Mouse (Mus musculus) lung, embryonic 14.5 days (tissue): Measurements from ENCODE around the gene Gpc1. TPM values are rescaled to one million over a fixed set of nuclear protein-coding genes. Genes with fewer than 3 reads are reported as not detected.

ENCODE experiments used
- ATAC-seq: fragments of 200-750 bp; cut with Nextera tagmentation; 2 replicates; pipeline ENCODE4 v1.8.0; 2017; ENCODE audit warnings: mild to moderate bottlenecking, moderate TSS enrichment, moderate library complexity; ENCODE audit not compliant: insufficient read depth
- DNase-seq: peaks from one replicate; pipeline ENCODE4 v3.0.0-alpha.2; 2015
- H3K27ac ChIP-seq: fragments of 300-500 bp; sonication (generic); 2 replicates; pipeline ENCODE4 v1.5.1; 2014; ENCODE audit warnings: low read depth, mild to moderate bottlenecking, moderate library complexity
- H3K27me3 ChIP-seq: fragments of 300-500 bp; sonication (generic); 2 replicates; pipeline ENCODE4 v1.6.1; 2014; ENCODE audit warnings: low read length, control low read depth; ENCODE audit not compliant: insufficient read depth
- H3K36me3 ChIP-seq: fragments of 300-500 bp; sonication (generic); 2 replicates; pipeline ENCODE4 v1.6.1; 2014; ENCODE audit warnings: control low read depth; ENCODE audit not compliant: insufficient read depth
- H3K4me1 ChIP-seq: fragments of 300-500 bp; sonication (generic); 2 replicates; pipeline ENCODE4 v1.6.1; 2014; ENCODE audit warnings: antibody characterized with exemption, control low read depth; ENCODE audit not compliant: insufficient read depth
- H3K4me2 ChIP-seq: fragments of 300-500 bp; sonication (generic); 2 replicates; pipeline ENCODE4 v1.6.1; 2014; ENCODE audit warnings: mild to moderate bottlenecking
- H3K4me3 ChIP-seq: fragments of 300-500 bp; sonication (generic); 2 replicates; pipeline ENCODE4 v1.5.1; 2014; ENCODE audit warnings: low read depth, low read length
- H3K9ac ChIP-seq: fragments of 300-500 bp; sonication (generic); 2 replicates; pipeline ENCODE4 v1.6.1; 2014
- H3K9me3 ChIP-seq: fragments of 300-500 bp; sonication (generic); 2 replicates; pipeline ENCODE4 v1.6.1; 2016; ENCODE audit warnings: low read depth, low read length, control low read depth
- CTCF ChIP-seq: IDR thresholded peaks from 2 replicates; pipeline ENCODE4 v1.5.1; 2016; ENCODE audit warnings: antibody characterized with exemption, low read depth
- WGBS: fragments of 180-500 bp; shearing (Covaris S2); extraction: QIAGEN DNeasy Blood & Tissue Kit; methylation state at CpG from one replicate; pipeline ENCODE4 v1.1.7; 2014; 5-methylcytosine and 5-hydroxymethylcytosine counted together
- polyA plus RNA-seq: library from polyadenylated mRNA; unstranded; fragments of >200 nt; fragmentation: Nextera tagmentation; extraction: Ambion mirVana; gene quantifications from 2 replicates; pipeline ENCODE4 v1.2.1, GENCODE M21; 2014

Gene Gpc1
- polyA plus RNA-seq, 1 experiment from 2014 or later = 42.4 TPM

DNA sequence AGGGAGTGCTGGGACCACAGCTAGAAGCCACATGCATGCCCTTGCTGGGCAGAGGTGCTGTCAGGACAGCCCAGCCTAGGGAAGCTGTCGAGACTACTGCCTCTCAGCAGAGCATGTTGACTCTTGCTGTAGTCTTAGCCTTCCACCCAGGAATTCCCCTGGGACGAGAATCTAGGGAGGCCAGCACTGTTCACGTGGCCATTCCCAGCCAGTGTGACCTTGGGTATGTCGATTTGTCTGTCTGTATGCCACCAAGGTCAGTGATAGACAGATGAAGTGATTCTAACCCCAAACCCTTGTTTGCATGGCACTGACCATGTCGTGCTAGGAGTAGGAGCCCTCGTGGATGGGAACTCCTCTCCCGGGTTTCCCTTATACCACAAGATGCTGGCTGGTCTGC lies 14.4 kb downstream of the Gpc1 start:
- Histone ChIP-seq H3K4me1 (no peaks in the 10 kb centered on the region), H3K27ac (no peak overlapping the region), H3K4me3 (no peak overlapping the region), H3K4me2 (no peak overlapping the region), H3K36me3 (no peaks in the 10 kb centered on the region), H3K9me3 (no peaks in the 10 kb centered on the region), H3K27me3 (no peaks in the 10 kb centered on the region), H3K9ac (no peak overlapping the region)
- DNase-seq (no peak), ATAC-seq (no peak)
- 74% methylated on average over 7 of the region's 7 CpGs for WGBS
- TF ChIP-seq CTCF = no peak

DNA sequence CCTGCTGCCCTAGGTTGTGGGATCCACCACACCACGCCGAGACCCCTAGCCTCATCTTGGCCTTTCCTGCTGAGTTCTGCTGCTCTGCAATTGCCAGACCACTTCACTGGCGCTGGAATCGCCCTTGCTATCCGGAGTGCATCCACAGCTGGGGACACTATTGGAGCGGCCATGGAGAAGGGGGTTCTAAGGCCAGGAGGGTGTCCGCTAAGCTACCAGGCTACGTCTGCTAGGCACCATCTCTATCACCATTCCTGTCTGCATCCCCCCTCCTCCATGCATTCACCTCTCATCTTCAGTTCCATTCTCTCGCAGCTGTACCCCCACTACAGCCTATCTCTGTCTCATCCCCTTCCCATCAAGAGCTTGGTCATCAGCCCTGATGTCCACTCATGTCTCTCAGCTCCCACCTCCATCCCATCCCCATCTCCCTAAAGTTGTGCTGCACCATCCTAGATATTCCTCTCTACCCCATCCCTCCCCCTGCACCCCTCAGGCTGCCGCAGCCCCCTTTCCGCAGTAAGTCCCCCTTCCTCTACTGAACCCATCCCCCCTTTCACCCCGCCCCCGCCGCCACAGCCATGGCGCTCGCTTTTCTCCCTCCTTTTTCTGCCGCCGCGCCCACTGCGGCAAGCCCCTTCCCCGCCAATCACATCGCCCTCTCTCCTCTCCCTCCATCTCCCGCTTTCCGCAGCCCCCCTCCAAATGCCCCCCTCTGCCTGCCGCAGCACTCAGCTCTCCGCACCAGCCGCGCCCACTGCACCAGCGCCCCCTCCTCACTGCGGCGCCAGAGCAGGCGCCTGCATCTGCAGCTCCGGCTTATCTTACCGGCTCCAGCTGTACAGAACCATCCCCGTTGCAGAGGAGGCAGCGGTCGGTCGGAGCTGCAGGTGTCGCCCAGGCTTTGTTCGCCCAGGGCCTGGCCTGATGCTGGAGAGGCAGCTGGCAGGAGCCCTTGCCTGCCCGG lies 16.7 kb downstream of the Gpc1 start:
- no peak for TF ChIP-seq CTCF
- ATAC-seq = peak; percentile 46; the same call in 1 of the 2 replicates
- peak; percentile 8 for DNase-seq
- Histone ChIP-seq H3K9ac (peak overlapping the region; percentile 13), H3K4me1 (no peaks in the 10 kb centered on the region), H3K9me3 (no peaks in the 10 kb centered on the region), H3K4me3 (peak overlapping the region; percentile 24), H3K36me3 (no peaks in the 10 kb centered on the region), H3K27ac (no peak overlapping the region), H3K4me2 (peak overlapping the region; percentile 59), H3K27me3 (no peaks in the 10 kb centered on the region)
- 10% methylated on average over 41 of the region's 41 CpGs for WGBS

DNA sequence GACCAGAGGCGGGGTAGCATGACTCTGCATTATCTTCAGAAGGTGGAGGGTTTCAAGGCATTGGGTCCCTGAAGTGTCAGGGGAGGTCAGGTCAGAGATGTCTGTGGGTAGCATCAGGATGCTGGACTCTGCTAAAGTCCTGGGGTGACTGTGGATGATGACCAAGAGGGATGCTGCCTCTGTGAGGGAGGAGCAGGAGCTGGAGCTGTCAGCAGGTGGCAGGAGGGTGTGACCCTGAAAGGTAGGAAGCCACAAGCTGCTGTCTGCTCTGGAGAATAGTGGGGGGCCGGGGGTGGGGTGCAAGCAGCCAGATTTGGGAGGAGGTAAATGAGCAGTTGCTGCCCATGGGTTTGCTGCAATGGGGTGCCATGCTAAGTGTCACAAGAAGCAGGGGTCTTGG lies 18.0 kb downstream of the Gpc1 start:
- Histone ChIP-seq H3K4me1 (no peaks in the 10 kb centered on the region), H3K36me3 (0 out of 2 replicates have a peak, but pooled peaks cover 12% of the 10 kb centered on the region), H3K9me3 (no peaks in the 10 kb centered on the region), H3K27me3 (no peaks in the 10 kb centered on the region), H3K4me2 (no peak overlapping the region), H3K9ac (no peak overlapping the region), H3K27ac (no peak overlapping the region), H3K4me3 (no peak overlapping the region)
- 76% methylated on average over 2 of the region's 2 CpGs for WGBS
- ATAC-seq = no peak
- no peak for TF ChIP-seq CTCF
- DNase-seq = no peak

DNA sequence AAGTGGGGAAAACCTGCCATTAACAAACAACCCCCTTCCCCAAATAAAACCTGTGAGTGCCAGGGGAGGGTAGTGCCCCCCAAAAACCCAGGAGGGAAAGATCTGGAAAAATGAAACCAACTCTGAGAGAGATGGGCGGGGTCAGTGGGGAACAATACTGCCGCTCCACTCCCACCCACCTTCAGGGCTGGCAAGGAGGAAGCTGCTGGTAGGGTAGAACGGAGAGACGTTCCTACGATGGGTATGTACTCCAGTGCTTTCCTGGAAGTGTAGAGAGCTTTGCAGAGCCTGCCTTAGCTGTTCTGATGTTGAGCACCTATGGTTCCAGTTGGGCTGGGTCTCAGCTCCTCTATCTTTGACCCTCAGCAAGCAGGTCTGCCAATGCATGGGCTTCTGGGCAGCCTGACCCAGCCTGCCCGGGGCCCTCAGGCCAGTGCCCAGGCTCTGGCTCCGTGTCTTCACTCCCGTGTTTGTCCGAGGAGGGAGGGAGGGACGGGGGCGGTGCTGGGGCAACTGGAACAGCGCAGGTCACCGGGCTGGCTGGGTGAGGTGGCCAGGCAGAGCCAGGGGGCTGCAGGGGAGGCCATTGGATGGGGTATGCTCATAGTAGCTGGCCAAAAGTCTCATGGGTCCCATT lies 18.6 kb downstream of the Gpc1 start:
- Histone ChIP-seq H3K4me3 (no peak overlapping the region), H3K36me3 (peaks cover 17% of the 10 kb centered on the region; the same call in 1 of the 2 replicates), H3K4me2 (no peak overlapping the region), H3K27me3 (no peaks in the 10 kb centered on the region), H3K9me3 (no peaks in the 10 kb centered on the region), H3K9ac (no peak overlapping the region), H3K4me1 (no peaks in the 10 kb centered on the region), H3K27ac (no peak overlapping the region)
- ATAC-seq (no peak), DNase-seq (no peak)
- 46% methylated on average over 13 of the region's 13 CpGs for WGBS
- no peak for TF ChIP-seq CTCF

DNA sequence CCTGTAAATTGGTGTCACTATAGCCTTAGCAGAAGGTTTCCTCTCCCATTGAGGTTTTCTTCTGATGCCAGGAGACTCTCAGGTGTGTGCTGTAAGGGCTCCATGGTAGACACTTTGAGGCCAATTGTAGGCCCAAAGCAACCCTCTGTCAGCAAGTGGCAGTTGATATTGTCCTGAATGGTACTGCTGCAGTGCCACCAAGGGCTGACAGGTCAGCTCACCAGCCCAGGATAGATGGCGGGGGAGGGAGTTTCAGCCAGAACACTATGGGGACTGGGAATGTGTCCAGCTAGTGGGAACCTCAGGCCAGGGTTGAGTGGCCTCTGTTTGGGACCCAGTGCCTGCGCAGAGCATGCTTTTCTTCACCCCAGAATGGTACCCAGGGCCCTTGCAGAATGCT lies 21.0 kb downstream of the Gpc1 start:
- H3K4me2 ChIP-seq = no peak overlapping the region
- H3K9me3 ChIP-seq = no peaks in the 10 kb centered on the region
- 88% methylated on average over 2 of the region's 2 CpGs for WGBS
- no peaks in the 10 kb centered on the region for H3K27me3 ChIP-seq
- no peak overlapping the region for H3K4me3 ChIP-seq
- ATAC-seq (no peak), DNase-seq (no peak)
- no peak for TF ChIP-seq CTCF
- H3K36me3 ChIP-seq = peaks cover 36% of the 10 kb centered on the region
- no peak overlapping the region for H3K27ac ChIP-seq
- no peaks in the 10 kb centered on the region for H3K4me1 ChIP-seq
- H3K9ac ChIP-seq = no peak overlapping the region

DNA sequence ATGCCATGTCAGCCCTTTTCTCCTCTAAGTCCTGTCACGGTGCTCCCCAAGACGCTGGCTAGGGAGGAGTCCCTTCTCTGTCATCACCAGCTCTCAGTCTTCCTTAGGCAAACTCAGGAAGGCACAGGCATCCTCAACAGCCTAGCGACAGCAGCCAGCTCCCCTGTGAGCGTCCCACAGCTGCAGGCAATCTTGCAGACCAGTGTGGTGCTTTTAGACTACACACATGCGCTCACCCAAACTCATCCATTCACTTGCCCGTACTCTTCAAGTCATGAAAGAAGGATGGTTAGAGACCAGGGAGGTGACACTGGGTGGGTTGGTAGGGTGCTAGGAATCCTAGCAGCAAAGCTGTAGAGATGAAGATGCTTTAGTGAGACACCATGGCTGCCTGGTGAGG lies 30.1 kb downstream of the Gpc1 start:
- Histone ChIP-seq H3K4me2 (no peak overlapping the region), H3K9me3 (no peaks in the 10 kb centered on the region), H3K4me1 (no peaks in the 10 kb centered on the region), H3K27ac (no peak overlapping the region), H3K36me3 (peaks cover 23% of the 10 kb centered on the region), H3K9ac (no peak overlapping the region), H3K27me3 (no peaks in the 10 kb centered on the region), H3K4me3 (no peak overlapping the region)
- no peak for DNase-seq
- 72% methylated on average over 6 of the region's 6 CpGs for WGBS
- ATAC-seq = no peak
- TF ChIP-seq CTCF = no peak

DNA sequence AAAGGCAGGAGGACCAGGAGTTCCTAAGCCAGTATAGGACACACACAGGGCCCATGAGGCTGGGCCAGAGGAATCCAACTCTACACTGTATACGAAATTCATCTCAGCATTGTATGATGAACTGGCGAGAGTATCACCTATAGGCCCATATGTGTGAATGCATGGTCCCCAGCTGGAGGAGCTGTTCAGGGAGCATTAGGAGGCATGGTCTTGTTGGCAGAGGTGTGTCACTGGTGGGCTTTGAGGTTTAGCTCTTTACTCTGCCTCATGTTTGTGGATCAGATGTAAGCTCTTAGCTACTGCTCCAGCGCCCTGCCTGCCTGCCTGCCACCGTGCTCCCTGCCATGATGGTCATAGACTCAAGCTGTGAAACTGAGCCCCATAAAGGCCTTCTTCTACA lies 31.8 kb downstream of the Gpc1 start:
- 79% methylated on average over 4 of the region's 4 CpGs for WGBS
- Histone ChIP-seq H3K4me2 (no peak overlapping the region), H3K4me3 (no peak overlapping the region), H3K4me1 (no peaks in the 10 kb centered on the region), H3K27ac (no peak overlapping the region), H3K27me3 (no peaks in the 10 kb centered on the region), H3K9ac (no peak overlapping the region), H3K36me3 (peaks cover 11% of the 10 kb centered on the region; the same call in 1 of the 2 replicates), H3K9me3 (no peaks in the 10 kb centered on the region)
- DNase-seq = no peak
- no peak for TF ChIP-seq CTCF
- no peak for ATAC-seq
